Mouse (Mus musculus) CH12.LX (cell line): ENCODE measurements around the gene Cfap46. TPM values are rescaled to one million over a fixed set of nuclear protein-coding genes. Genes with fewer than 3 reads are reported as not detected.

Source experiments
- DNase-seq: peaks from one replicate; pipeline ENCODE4 v3.0.0-alpha.2; 2013; ENCODE audit errors: extremely low read depth
- H3K27ac ChIP-seq: 2 replicates; pipeline ENCODE4 v1.5.1; 2012; ENCODE audit warnings: low read depth, mild to moderate bottlenecking, control low read depth, moderate library complexity; ENCODE audit not compliant: insufficient read depth
- H3K27me3 ChIP-seq: replicated peaks from 2 replicates; pipeline ENCODE3; 2012; ENCODE audit warnings: inconsistent platforms
- H3K36me3 ChIP-seq, 2 experiments: replicated peaks in 1 of 2; 2 replicates each; pipeline versions ENCODE3 to v1.6.1; 2012; ENCODE audit warnings: inconsistent platforms in 1 of 2, low read length in 1 of 2, mild to moderate bottlenecking in 1 of 2, mixed read lengths in 1 of 2, moderate library complexity in 1 of 2; ENCODE audit not compliant: control insufficient read depth in 1 of 2, insufficient read depth in 1 of 2
- H3K4me1 ChIP-seq, 2 experiments: 2 replicates each; pipeline ENCODE4 v1.6.1; 2012; ENCODE audit warnings: inconsistent platforms in 1 of 2, moderate library complexity in 1 of 2; ENCODE audit not compliant: insufficient read depth in 2 of 2, control insufficient read depth in 1 of 2
- H3K4me2 ChIP-seq: 2 replicates; pipeline ENCODE4 v1.6.1; 2012; ENCODE audit warnings: low read depth, mild to moderate bottlenecking, control low read depth; ENCODE audit not compliant: poor library complexity, insufficient read depth, severe bottlenecking
- H3K4me3 ChIP-seq, 3 experiments: fragments of 150-350 bp in 1 of 3; sonication (generic) in 1 of 3; replicated peaks in 1 of 3; 2 replicates each; pipeline versions ENCODE3 to v1.5.1; 2011 to 2012; ENCODE audit warnings: low read depth in 2 of 3, low read length in 2 of 3, mild to moderate bottlenecking in 2 of 3, moderate library complexity in 2 of 3, control low read depth in 1 of 3, improper control_type of control experiment in 1 of 3, inconsistent platforms in 1 of 3, mixed read lengths in 1 of 3; ENCODE audit not compliant: poor library complexity in 1 of 3
- H3K79me2 ChIP-seq: replicated peaks from 2 replicates; pipeline ENCODE4 v1.6.1; 2012; ENCODE audit warnings: mild to moderate bottlenecking, moderate library complexity; ENCODE audit not compliant: control insufficient read depth, poor library complexity, insufficient read depth, severe bottlenecking; ENCODE audit errors: extremely low read depth
- H3K9ac ChIP-seq: 2 replicates; pipeline ENCODE4 v1.6.1; 2012; ENCODE audit warnings: low read depth, mild to moderate bottlenecking, control low read depth, moderate library complexity; ENCODE audit not compliant: insufficient read depth
- H3K9me3 ChIP-seq: replicated peaks from 2 replicates; pipeline ENCODE3; 2012; ENCODE audit warnings: low read length, inconsistent platforms, mixed read lengths
- CHD1 ChIP-seq: IDR thresholded peaks from 2 replicates; pipeline ENCODE4 v1.6.1; 2012; ENCODE audit warnings: low read depth, low read length, improper control_type of control experiment, inconsistent platforms
- CTCF ChIP-seq, 2 experiments: IDR thresholded peaks in 1 of 2; conservative IDR thresholded peaks in 1 of 2; 2 replicates each; pipeline ENCODE4 v1.5.1; 2011 to 2012; ENCODE audit warnings: low read depth in 2 of 2, low read length in 2 of 2, improper control_type of control experiment in 1 of 2, inconsistent platforms in 1 of 2, mild to moderate bottlenecking in 1 of 2, moderate library complexity in 1 of 2
- MEF2A ChIP-seq: IDR thresholded peaks from 2 replicates; pipeline ENCODE4 v1.6.1; 2014; ENCODE audit warnings: low read depth, mild to moderate bottlenecking, inconsistent platforms, low read length, improper control_type of control experiment, borderline replicate concordance
- PAX5 ChIP-seq: IDR thresholded peaks from 2 replicates; pipeline ENCODE4 v1.6.1; 2012; ENCODE audit warnings: low read length, inconsistent platforms, mixed read lengths
- RCOR1 ChIP-seq: conservative IDR thresholded peaks from 2 replicates; pipeline ENCODE4 v1.6.1; 2012; ENCODE audit warnings: low read depth, mild to moderate bottlenecking, inconsistent platforms, low read length, improper control_type of control experiment
- TBP ChIP-seq: conservative IDR thresholded peaks from 2 replicates; pipeline ENCODE4 v1.6.1; 2011; ENCODE audit warnings: low read depth, low read length, improper control_type of control experiment
- USF1 ChIP-seq: IDR thresholded peaks from 2 replicates; pipeline ENCODE4 v1.6.1; 2014; ENCODE audit warnings: low read depth, mild to moderate bottlenecking, inconsistent platforms, low read length, improper control_type of control experiment
- USF2 ChIP-seq: conservative IDR thresholded peaks from 2 replicates; pipeline ENCODE4 v1.6.1; 2011; ENCODE audit warnings: low read depth, low read length, improper control_type of control experiment
- ZC3H11A ChIP-seq: IDR thresholded peaks from 2 replicates; pipeline ENCODE4 v1.6.1; 2012; ENCODE audit warnings: low read depth, mild to moderate bottlenecking, inconsistent platforms, low read length, improper control_type of control experiment
- ZMIZ1 ChIP-seq: IDR thresholded peaks from 2 replicates; pipeline ENCODE4 v1.6.1; 2012; ENCODE audit warnings: low read depth, mild to moderate bottlenecking, inconsistent platforms, low read length, improper control_type of control experiment
- dilution Hi-C: fragments of 300-500 bp; cut with MboI; formaldehyde crosslinking; loops from 2 replicates; pipeline ENCODE4 v1.14.3; 2020; ENCODE audit warnings: low sequenced_read_pairs; ENCODE audit not compliant: extremely low pct_unique_long_range_greater_than_20kb, extremely low pct_ligation_motif_present
- in situ Hi-C: fragments of 300-500 bp; cut with MboI; formaldehyde crosslinking; loops from 3 replicates; pipeline ENCODE4 v1.14.3; 2019; ENCODE audit warnings: low sequenced_read_pairs, low pct_ligation_motif_present, low pct_unique_long_range_greater_than_20kb, mixed read lengths
- polyA plus RNA-seq: library from polyadenylated mRNA; unstranded; fragments of >175 nt; gene quantifications from 2 replicates; pipeline ENCODE4 v1.2.1, GENCODE M21; 2012; ENCODE audit warnings: low read depth; ENCODE audit not compliant: insufficient read length
- total RNA-seq, 2 experiments: library from RNA; depleted of rRNA; stranded (reverse); fragments of 300-350 nt in 1 of 2; fragments of >200 nt in 1 of 2; gene quantifications; 2 replicates each; pipeline ENCODE4 v1.2.3; 2012 to 2014

Cfap46 gene
- total and polyA plus RNA-seq, 3 experiments: 0.11 to 0.13 (median 0.11) TPM

GRCm38 (mm10) chr7:139556331-139556730, 127.3 kb downstream of the Cfap46 start:
- Histone ChIP-seq H3K9me3 (no peaks in the 10 kb centered on the region), H3K36me3 (peaks cover 0 to 21% of the 10 kb centered on the region in 2 experiments), H3K9ac (no peak overlapping the region), H3K79me2 (no peaks in the 10 kb centered on the region), H3K4me3 (no peak overlapping the region), H3K4me1 (0 out of 4 replicates have a peak, but pooled peaks cover 0 to 3% of the 10 kb centered on the region in 2 experiments), H3K27me3 (no peaks in the 10 kb centered on the region), H3K4me2 (no peak overlapping the region), H3K27ac (no peak overlapping the region)
- in situ Hi-C loops (no loop called here), dilution Hi-C loops (no loop called here)
- DNase-seq: no peak
- no peak for TF ChIP-seq CHD1
- TF ChIP-seq PAX5: no peak
- no peak for TF ChIP-seq RCOR1
- TF ChIP-seq ZMIZ1: no peak
- TF ChIP-seq TBP: no peak

- DNase-seq: no peak
- dilution Hi-C loops (no loop called here), in situ Hi-C loops (no loop called here)
- Histone ChIP-seq H3K27ac (no peak overlapping the region), H3K4me3 (no peak overlapping the region), H3K36me3 (peaks cover 0 to 4% of the 10 kb centered on the region in 2 experiments), H3K4me2 (no peak overlapping the region), H3K4me1 (no peaks in the 10 kb centered on the region), H3K9ac (no peak overlapping the region), H3K9me3 (no peaks in the 10 kb centered on the region), H3K79me2 (no peaks in the 10 kb centered on the region), H3K27me3 (no peaks in the 10 kb centered on the region)
- no peak for TF ChIP-seq CHD1
- TF ChIP-seq ZMIZ1: no peak
- TF ChIP-seq USF1: no peak
- no peak for TF ChIP-seq MEF2A
- no peak for TF ChIP-seq ZC3H11A
- no peak for TF ChIP-seq CTCF (conservative IDR thresholded peaks at IDR 0.05 in 1 of 2, IDR thresholded peaks at IDR 0.05 in 1 of 2; ENCODE audit: low read depth in 2 of 2, low read length in 2 of 2)
- no peak for TF ChIP-seq USF2
- TF ChIP-seq, all 38 proteins: peak for 0
Observed at GRCm38 (mm10) chr7:139551519-139551918, 132.1 kb downstream of the Cfap46 start.

Other genes starting within 250 kb of the Cfap46 start
- gene Nkx6-2, start 101.0 kb downstream of the Cfap46 start, total RNA-seq (2012; rRNA removed): not detected in 2 replicates
- not detected in 2 replicates for gene Nkx6-2, start 101.0 kb downstream of the Cfap46 start, total RNA-seq (2014; rRNA removed)
- gene Nkx6-2, start 101.0 kb downstream of the Cfap46 start, polyA plus RNA-seq: not detected in 2 replicates
- not detected in 2 replicates for gene Adgra1, start 150.4 kb upstream of the Cfap46 start, total RNA-seq (2012; rRNA removed)
- gene Adgra1, start 150.4 kb upstream of the Cfap46 start, total RNA-seq (2014; rRNA removed): not detected in 2 replicates
- not detected in 2 replicates for gene Adgra1, start 150.4 kb upstream of the Cfap46 start, polyA plus RNA-seq
- 2.7 and 4.0 TPM in 2 replicates for gene Kndc1, start 210.9 kb upstream of the Cfap46 start, total RNA-seq (2012; rRNA removed)
- gene Kndc1, start 210.9 kb upstream of the Cfap46 start, total RNA-seq (2014; rRNA removed): 2.0 and 2.3 TPM in 2 replicates
- gene Kndc1, start 210.9 kb upstream of the Cfap46 start, polyA plus RNA-seq: 4.6 and 5.0 TPM in 2 replicates